Mouse (Mus musculus) intestine, postnatal 0 days (tissue): ENCODE measurements around the gene Abl1. TPM values are rescaled to one million over a fixed set of nuclear protein-coding genes. Genes with fewer than 3 reads are reported as not detected.
A peak's percentile ranks its signal among the peaks of the same experiment; 100 is the strongest.

ENCODE experiments used
- ATAC-seq: fragments of 200-750 bp; cut with Nextera tagmentation; 2 replicates; pipeline ENCODE4 v1.8.0; 2017; ENCODE audit warnings: mild to moderate bottlenecking, moderate TSS enrichment, moderate library complexity
- H3K27ac ChIP-seq: fragments of 300-500 bp; sonication (generic); 2 replicates; pipeline ENCODE4 v1.5.1; 2014; ENCODE audit warnings: mild to moderate bottlenecking, low read depth, low read length, moderate library complexity
- H3K27me3 ChIP-seq: fragments of 300-500 bp; sonication (generic); replicated peaks from 2 replicates; pipeline ENCODE4 v1.6.1; 2014; ENCODE audit warnings: low read length, mixed read lengths; ENCODE audit not compliant: control insufficient read depth, insufficient read depth
- H3K36me3 ChIP-seq: fragments of 300-500 bp; sonication (generic); 2 replicates; pipeline ENCODE4 v1.6.1; 2014; ENCODE audit warnings: mild to moderate bottlenecking, moderate library complexity; ENCODE audit not compliant: control insufficient read depth, insufficient read depth
- H3K4me1 ChIP-seq: fragments of 300-500 bp; sonication (generic); replicated peaks from 2 replicates; pipeline ENCODE4 v1.6.1; 2014; ENCODE audit warnings: antibody characterized with exemption, low read length, mixed read lengths; ENCODE audit not compliant: control insufficient read depth, insufficient read depth
- H3K4me2 ChIP-seq: fragments of 300-500 bp; sonication (generic); replicated peaks from 2 replicates; pipeline ENCODE4 v1.6.1; 2014; ENCODE audit warnings: low read depth, mild to moderate bottlenecking, moderate library complexity
- H3K4me3 ChIP-seq: fragments of 300-500 bp; sonication (generic); 2 replicates; pipeline ENCODE4 v1.5.1; 2014; ENCODE audit warnings: low read depth, low read length
- H3K9ac ChIP-seq: fragments of 300-500 bp; sonication (generic); 2 replicates; pipeline ENCODE4 v1.6.1; 2014; ENCODE audit warnings: mild to moderate bottlenecking, low read depth, low read length
- H3K9me3 ChIP-seq: fragments of 300-500 bp; sonication (generic); 2 replicates; pipeline ENCODE4 v1.6.1; 2016; ENCODE audit warnings: mixed run types; ENCODE audit not compliant: control insufficient read depth
- CTCF ChIP-seq: sonication (generic); IDR thresholded peaks from 2 replicates; pipeline ENCODE4 v1.5.1; 2016; ENCODE audit warnings: low read depth, mild to moderate bottlenecking, control low read depth, antibody characterized with exemption, moderate library complexity
- WGBS: fragments of 180-500 bp; shearing (Covaris S2); extraction: QIAGEN DNeasy Blood & Tissue Kit; methylation state at CpG from one replicate; pipeline ENCODE4 v1.1.7; 2014; 5-methylcytosine and 5-hydroxymethylcytosine counted together
- polyA plus RNA-seq: library from polyadenylated mRNA; unstranded; fragments of >200 nt; fragmentation: Nextera tagmentation; extraction: Ambion mirVana; gene quantifications from 2 replicates; pipeline ENCODE4 v1.2.1, GENCODE M21; 2015

Abl1 gene
- polyA plus RNA-seq, 1 experiment from 2014 or later, result 13.4 TPM

DNA sequence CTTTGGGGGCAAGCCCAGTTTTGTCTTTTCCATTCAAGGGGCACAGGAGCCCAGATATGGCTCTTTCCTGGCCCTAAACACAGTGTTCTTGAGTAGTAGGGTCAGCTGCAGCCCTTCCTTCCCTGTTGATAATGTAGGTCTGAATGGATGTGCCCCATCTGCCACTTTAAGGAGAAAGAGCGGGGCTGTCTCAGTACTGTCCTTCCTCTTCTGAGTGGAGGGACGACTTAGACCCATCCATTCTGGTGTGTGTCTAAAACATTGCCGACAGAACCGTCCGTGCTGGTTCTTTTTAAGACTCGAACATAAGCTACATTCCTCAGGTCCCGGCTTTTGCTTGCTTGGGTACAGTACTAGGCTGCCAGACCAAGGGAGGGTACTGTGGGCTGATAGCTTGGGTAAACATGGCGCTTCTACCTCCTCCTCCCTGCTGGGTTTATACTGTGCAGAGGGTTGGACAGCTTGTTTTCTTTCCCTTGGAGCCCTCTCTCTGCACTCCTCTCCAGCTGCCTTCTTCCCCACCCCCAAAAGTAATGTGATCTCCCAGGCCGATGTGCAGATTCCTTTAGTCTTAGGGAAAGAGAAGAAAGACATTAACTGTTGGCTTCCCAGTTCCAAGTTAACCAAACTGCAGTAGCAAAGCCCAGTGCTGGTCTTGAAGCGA is 61.0 kb downstream of the Abl1 start:
- Histone ChIP-seq H3K9ac (no peak overlapping the region), H3K4me3 (no peak overlapping the region)

DNA sequence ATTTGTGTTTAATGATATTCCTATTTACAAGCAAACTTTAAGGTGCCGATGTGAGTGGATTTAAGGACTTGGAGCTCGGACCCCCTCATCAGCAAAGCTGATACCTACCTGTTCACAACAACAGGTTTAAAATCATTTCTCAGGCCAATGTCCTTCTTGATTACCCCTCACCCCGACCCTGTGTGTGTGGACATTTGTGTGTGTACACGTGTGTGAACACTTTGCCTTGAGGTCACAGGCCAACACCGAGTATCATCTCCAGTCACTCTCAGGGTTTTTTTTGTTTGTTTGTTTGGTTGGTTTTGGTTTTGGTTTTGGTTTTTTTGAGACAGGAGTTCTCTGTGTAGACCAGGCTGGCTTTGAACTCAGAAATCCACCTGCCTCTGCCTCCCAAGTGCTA is 62.0 kb downstream of the Abl1 start:
- H3K4me2 ChIP-seq, result no peak overlapping the region

More for the DNA sequence above, 61.0 kb downstream of the Abl1 start:
- no peak for TF ChIP-seq CTCF
- no peaks in the 10 kb centered on the region for H3K36me3 ChIP-seq
- no peaks in the 10 kb centered on the region for H3K9me3 ChIP-seq
- ATAC-seq, result peak; percentile 56; the same call in 1 of the 2 replicates
- no peaks in the 10 kb centered on the region for H3K4me1 ChIP-seq
- 21% methylated on average over 10 of the region's 10 CpGs for whole genome bisulfite sequencing
- H3K27me3 ChIP-seq, result no peaks in the 10 kb centered on the region
- H3K27ac ChIP-seq, result peak overlapping the region; percentile 36; the same call in 1 of the 2 replicates
- peak overlapping the region; percentile 28; the same call in 1 of the 2 replicates for H3K4me2 ChIP-seq

DNA sequence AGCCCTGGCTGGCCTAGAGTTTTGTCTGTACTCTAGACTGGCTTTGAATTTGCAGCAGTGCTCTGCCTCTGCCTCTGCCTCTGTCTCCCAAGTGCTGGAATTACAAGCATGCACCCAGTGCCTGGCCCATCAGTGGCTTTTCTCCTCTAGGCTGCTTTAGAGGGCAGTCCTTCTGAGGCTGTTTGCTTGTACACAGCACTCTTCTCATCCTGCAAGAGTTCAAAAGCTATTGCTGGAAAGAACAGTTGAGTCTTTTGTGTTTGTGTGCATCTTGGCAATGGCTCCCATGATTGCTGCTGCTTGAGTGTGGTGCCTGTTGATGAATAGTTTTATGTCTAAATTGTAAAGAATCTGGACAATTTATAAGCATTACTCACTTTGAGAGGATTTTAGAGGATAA is 69.3 kb downstream of the Abl1 start:
- peaks cover 12% of the 10 kb centered on the region; the same call in 1 of the 2 replicates for H3K4me1 ChIP-seq
- H3K27me3 ChIP-seq, result no peaks in the 10 kb centered on the region
- TF ChIP-seq CTCF, result no peak
- no peak overlapping the region for H3K27ac ChIP-seq
- no peak for ATAC-seq
- H3K9me3 ChIP-seq, result no peaks in the 10 kb centered on the region
- no peak overlapping the region for H3K4me3 ChIP-seq
- no peak overlapping the region for H3K4me2 ChIP-seq
- no peak overlapping the region for H3K9ac ChIP-seq
- H3K36me3 ChIP-seq, result no peaks in the 10 kb centered on the region

More for the DNA sequence above, 62.0 kb downstream of the Abl1 start:
- H3K9me3 ChIP-seq, result no peaks in the 10 kb centered on the region
- no peak overlapping the region for H3K27ac ChIP-seq
- H3K4me3 ChIP-seq, result no peak overlapping the region
- H3K9ac ChIP-seq, result no peak overlapping the region
- TF ChIP-seq CTCF, result no peak
- H3K36me3 ChIP-seq, result no peaks in the 10 kb centered on the region
- 80% methylated on average over 5 of the region's 5 CpGs for WGBS
- ATAC-seq, result no peak
- no peaks in the 10 kb centered on the region for H3K4me1 ChIP-seq
- H3K27me3 ChIP-seq, result no peaks in the 10 kb centered on the region

DNA sequence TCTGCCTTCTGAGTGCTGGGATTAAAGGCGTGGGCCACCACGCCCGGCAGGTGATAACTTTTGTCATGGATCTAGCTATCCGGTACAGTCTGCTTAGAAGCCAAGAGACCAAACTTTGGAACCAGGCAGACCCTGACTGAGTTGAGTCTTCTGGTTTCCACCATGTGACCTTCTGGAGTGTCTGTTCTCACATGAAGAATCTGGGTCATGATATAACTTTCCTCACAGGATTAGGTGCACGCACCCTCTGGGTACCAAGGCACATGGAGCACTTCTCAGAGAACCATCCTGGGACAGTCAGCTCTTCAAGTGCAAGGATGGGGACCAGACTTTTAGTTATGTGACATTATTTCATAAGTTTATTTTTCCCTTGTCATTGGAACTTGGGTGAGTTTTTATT is 70.8 kb downstream of the Abl1 start:
- Histone ChIP-seq H3K4me2 (peak overlapping the region; percentile 83), H3K9ac (no peak overlapping the region), H3K27me3 (no peaks in the 10 kb centered on the region), H3K4me3 (peak overlapping the region; percentile 81; the same call in 1 of the 2 replicates), H3K36me3 (no peaks in the 10 kb centered on the region), H3K9me3 (no peaks in the 10 kb centered on the region), H3K27ac (no peak overlapping the region), H3K4me1 (peaks cover 12% of the 10 kb centered on the region; the same call in 1 of the 2 replicates)
- WGBS, result 78% methylated on average over 5 of the region's 5 CpGs
- no peak for ATAC-seq
- TF ChIP-seq CTCF, result no peak

DNA sequence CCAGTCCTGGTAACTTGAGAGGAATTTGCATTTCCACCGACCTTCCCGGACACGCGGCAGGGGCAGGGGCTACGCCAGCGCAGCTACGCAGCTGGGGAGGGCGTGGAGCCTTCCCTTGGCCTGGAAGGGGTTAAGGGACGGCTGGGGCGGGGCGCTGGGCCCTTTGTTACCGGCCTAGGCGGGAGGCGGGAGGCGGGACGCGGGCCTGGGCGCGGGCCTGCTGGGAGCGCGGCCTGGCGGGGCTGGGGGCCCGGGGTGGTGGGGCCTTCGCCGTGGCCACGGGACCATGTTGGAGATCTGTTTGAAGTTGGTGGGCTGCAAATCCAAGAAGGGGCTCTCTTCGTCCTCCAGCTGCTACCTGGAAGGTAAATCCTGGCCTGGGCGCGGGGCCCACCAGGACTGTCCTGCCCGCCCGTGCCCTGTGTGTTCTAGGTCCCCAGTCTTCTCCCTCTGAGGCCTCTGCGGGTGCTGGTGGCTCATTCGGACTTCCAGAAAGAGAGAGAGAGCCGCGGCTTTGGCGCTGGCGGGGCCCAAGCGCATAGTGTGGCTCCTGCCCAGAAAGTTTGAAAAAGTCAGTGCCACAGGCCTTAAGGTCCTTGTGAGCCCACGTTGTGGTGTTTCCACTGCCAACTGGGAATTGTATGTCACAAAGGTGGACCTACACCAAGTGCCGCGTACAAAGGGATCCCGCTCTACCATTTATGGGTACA is 71.7 kb downstream of the Abl1 start:
- Histone ChIP-seq H3K27ac (peak overlapping the region; percentile 89), H3K27me3 (no peaks in the 10 kb centered on the region), H3K4me3 (peak overlapping the region; percentile 81), H3K9ac (peak overlapping the region; percentile 93), H3K9me3 (no peaks in the 10 kb centered on the region), H3K4me1 (peaks cover 12% of the 10 kb centered on the region; the same call in 1 of the 2 replicates), H3K4me2 (peak overlapping the region; percentile 83), H3K36me3 (no peaks in the 10 kb centered on the region)
- peak; percentile 89 for ATAC-seq
- WGBS, result 1% methylated on average over 42 of the region's 42 CpGs
- TF ChIP-seq CTCF, result no peak

DNA sequence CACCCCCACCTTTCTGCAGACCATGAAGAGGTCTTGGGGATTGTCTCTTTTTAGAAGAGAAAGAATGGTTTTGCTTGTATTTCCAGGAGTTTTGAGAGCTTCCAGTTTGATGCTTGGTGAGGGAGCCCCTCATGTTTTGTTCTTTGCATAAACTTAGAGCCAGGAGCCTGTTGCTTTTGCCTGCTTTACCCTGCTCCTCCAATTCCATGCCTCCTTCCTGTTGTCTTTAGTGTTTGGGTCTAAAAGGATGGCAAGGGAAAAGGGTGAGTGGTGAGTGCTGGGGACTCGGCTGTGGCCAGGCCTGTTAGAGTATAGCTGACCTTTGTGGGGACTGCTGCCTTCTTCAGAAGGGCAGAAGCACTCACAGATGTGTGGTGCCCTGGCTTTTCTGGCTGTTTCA is 72.3 kb downstream of the Abl1 start:
- TF ChIP-seq CTCF, result no peak
- 0% methylated on average over 1 of the region's 1 CpGs for WGBS
- H3K4me2 ChIP-seq, result peak overlapping the region; percentile 83
- H3K27me3 ChIP-seq, result no peaks in the 10 kb centered on the region
- H3K36me3 ChIP-seq, result no peaks in the 10 kb centered on the region
- peak overlapping the region; percentile 93 for H3K9ac ChIP-seq
- H3K4me3 ChIP-seq, result peak overlapping the region; percentile 81
- H3K9me3 ChIP-seq, result no peaks in the 10 kb centered on the region
- no peak for ATAC-seq
- peak overlapping the region; percentile 89 for H3K27ac ChIP-seq
- peaks cover 12% of the 10 kb centered on the region; the same call in 1 of the 2 replicates for H3K4me1 ChIP-seq
